Mouse (Mus musculus): ENCODE measurements around the gene Olfr1447. TPM values are rescaled to one million over a fixed set of nuclear protein-coding genes. Genes with fewer than 3 reads are reported as not detected.

Gene Olfr1447
- total and polyA plus RNA-seq, 2 experiments from 2014 or later, result not detected

- WGBS, result 58% methylated on average over 1 of the region's 1 CpGs
Measured at GRCm38 (mm10) chr19:12856983-12857382, 46.6 kb downstream of the Olfr1447 start, which contains the start of gene Olfr1444. TSS of gene Olfr1444 (plus strand) at chr19:12857283.

More at GRCm38 (mm10) chr19:12856983-12857382, 46.6 kb downstream of the Olfr1447 start, which contains the start of gene Olfr1444:
- H3K9ac ChIP-seq (replicated peaks; ENCODE audit: low read length, poor library complexity, severe bottlenecking), result no peak within 1 kb of the TSS
- H3K27ac ChIP-seq (ENCODE audit: low read depth, low read length), result no peak within 1 kb of the TSS
- H3K27me3 ChIP-seq (ENCODE audit: insufficient read depth, low read length), result no peaks in the 10 kb centered on the region
- H3K4me3 ChIP-seq (ENCODE audit: low read depth, low read length), result no peak within 1 kb of the TSS
- no peak within 1 kb of the TSS for H3K4me2 ChIP-seq (ENCODE audit: low read depth, low read length, poor library complexity, severe bottlenecking)
- ATAC-seq (ENCODE audit: low FRiP score) (no peak), DNase-seq (ENCODE audit: low spot score) (no peak)
- peaks cover 1% of the 10 kb centered on the region; the same call in 1 of the 2 replicates for H3K9me3 ChIP-seq (ENCODE audit: low read length)
- H3K4me1 ChIP-seq (ENCODE audit: insufficient read depth, low read length), result no peaks in the 10 kb centered on the region
- TF ChIP-seq CTCF (IDR thresholded peaks at IDR 0.05), result no peak
- H3K36me3 ChIP-seq (ENCODE audit: insufficient read depth, low read length), result no peaks in the 10 kb centered on the region

Other genes with a start within 250 kb of the Olfr1447 start
- not detected in 2 replicates for gene Olfr1442, start 233.3 kb downstream of the Olfr1447 start, total RNA-seq (2014; rRNA removed)
- gene Olfr1442, start 233.3 kb downstream of the Olfr1447 start, polyA plus RNA-seq (2015; fragmentation: Nextera tagmentation; extraction: Ambion mirVana), result not detected in 2 replicates
- gene Olfr1443, start 225.6 kb downstream of the Olfr1447 start, total RNA-seq (2014; rRNA removed), result not detected in 2 replicates
- gene Olfr1443, start 225.6 kb downstream of the Olfr1447 start, polyA plus RNA-seq (2015; fragmentation: Nextera tagmentation; extraction: Ambion mirVana), result not detected in 2 replicates
- not detected in 2 replicates for gene Keg1, start 208.0 kb downstream of the Olfr1447 start, total RNA-seq (2014; rRNA removed)
- gene Keg1, start 208.0 kb downstream of the Olfr1447 start, polyA plus RNA-seq (2015; fragmentation: Nextera tagmentation; extraction: Ambion mirVana), result not detected in 2 replicates
- 1.2 and 1.5 TPM in 2 replicates for gene Cntf, start 138.1 kb downstream of the Olfr1447 start, total RNA-seq (2014; rRNA removed)
- gene Cntf, start 138.1 kb downstream of the Olfr1447 start, polyA plus RNA-seq (2015; fragmentation: Nextera tagmentation; extraction: Ambion mirVana), result 0.72 and 1.0 TPM in 2 replicates
- gene Zfp91, start 107.6 kb downstream of the Olfr1447 start, total RNA-seq (2014; rRNA removed), result 52.5 and 56.5 TPM in 2 replicates
- gene Zfp91, start 107.6 kb downstream of the Olfr1447 start, polyA plus RNA-seq (2015; fragmentation: Nextera tagmentation; extraction: Ambion mirVana), result 10.4 and 12.8 TPM in 2 replicates
- gene Lpxn, start 107.5 kb downstream of the Olfr1447 start, total RNA-seq (2014; rRNA removed), result 1.0 and 1.9 TPM in 2 replicates
- gene Lpxn, start 107.5 kb downstream of the Olfr1447 start, polyA plus RNA-seq (2015; fragmentation: Nextera tagmentation; extraction: Ambion mirVana), result 0.77 and 0.96 TPM in 2 replicates
- gene Gm5244, start 57.1 kb downstream of the Olfr1447 start, total RNA-seq (2014; rRNA removed), result not detected in 2 replicates
- not detected in 2 replicates for gene Gm5244, start 57.1 kb downstream of the Olfr1447 start, polyA plus RNA-seq (2015; fragmentation: Nextera tagmentation; extraction: Ambion mirVana)
- not detected in 2 replicates for gene Olfr1444, start 46.5 kb downstream of the Olfr1447 start, total RNA-seq (2014; rRNA removed)
- gene Olfr1444, start 46.5 kb downstream of the Olfr1447 start, polyA plus RNA-seq (2015; fragmentation: Nextera tagmentation; extraction: Ambion mirVana), result not detected in 2 replicates
- gene Olfr1445, start 19.9 kb downstream of the Olfr1447 start, total RNA-seq (2014; rRNA removed), result not detected in 2 replicates
- gene Olfr1445, start 19.9 kb downstream of the Olfr1447 start, polyA plus RNA-seq (2015; fragmentation: Nextera tagmentation; extraction: Ambion mirVana), result not detected in 2 replicates
- gene Olfr1446, start 10.2 kb downstream of the Olfr1447 start, total RNA-seq (2014; rRNA removed), result not detected in 2 replicates
- not detected in 2 replicates for gene Olfr1446, start 10.2 kb downstream of the Olfr1447 start, polyA plus RNA-seq (2015; fragmentation: Nextera tagmentation; extraction: Ambion mirVana)
- not detected in 2 replicates for gene Olfr1448, start 20.7 kb upstream of the Olfr1447 start, total RNA-seq (2014; rRNA removed)
- gene Olfr1448, start 20.7 kb upstream of the Olfr1447 start, polyA plus RNA-seq (2015; fragmentation: Nextera tagmentation; extraction: Ambion mirVana), result not detected in 2 replicates
- not detected in 2 replicates for gene Olfr1449, start 27.1 kb upstream of the Olfr1447 start, total RNA-seq (2014; rRNA removed)
- gene Olfr1449, start 27.1 kb upstream of the Olfr1447 start, polyA plus RNA-seq (2015; fragmentation: Nextera tagmentation; extraction: Ambion mirVana), result not detected in 2 replicates
- not detected in 2 replicates for gene Olfr1450, start 46.5 kb upstream of the Olfr1447 start, total RNA-seq (2014; rRNA removed)
- gene Olfr1450, start 46.5 kb upstream of the Olfr1447 start, polyA plus RNA-seq (2015; fragmentation: Nextera tagmentation; extraction: Ambion mirVana), result not detected in 2 replicates
- gene Olfr1451, start 91.3 kb upstream of the Olfr1447 start, total RNA-seq (2014; rRNA removed), result not detected in 2 replicates
- not detected in 2 replicates for gene Olfr1451, start 91.3 kb upstream of the Olfr1447 start, polyA plus RNA-seq (2015; fragmentation: Nextera tagmentation; extraction: Ambion mirVana)
- not detected in 2 replicates for gene Olfr1453, start 124.6 kb upstream of the Olfr1447 start, total RNA-seq (2014; rRNA removed)
- not detected in 2 replicates for gene Olfr1453, start 124.6 kb upstream of the Olfr1447 start, polyA plus RNA-seq (2015; fragmentation: Nextera tagmentation; extraction: Ambion mirVana)
- gene Olfr1454, start 156.9 kb upstream of the Olfr1447 start, total RNA-seq (2014; rRNA removed), result not detected in 2 replicates
- gene Olfr1454, start 156.9 kb upstream of the Olfr1447 start, polyA plus RNA-seq (2015; fragmentation: Nextera tagmentation; extraction: Ambion mirVana), result not detected in 2 replicates
- not detected in 2 replicates for gene Olfr1457, start 194.1 kb upstream of the Olfr1447 start, total RNA-seq (2014; rRNA removed)
- gene Olfr1457, start 194.1 kb upstream of the Olfr1447 start, polyA plus RNA-seq (2015; fragmentation: Nextera tagmentation; extraction: Ambion mirVana), result not detected in 2 replicates
- gene Olfr1458, start 203.0 kb upstream of the Olfr1447 start, total RNA-seq (2014; rRNA removed), result not detected in 2 replicates
- not detected in 2 replicates for gene Olfr1458, start 203.0 kb upstream of the Olfr1447 start, polyA plus RNA-seq (2015; fragmentation: Nextera tagmentation; extraction: Ambion mirVana)
- under 0.01 TPM in 1 of 2 replicates, not detected in the other for gene Olfr1459, start 245.8 kb upstream of the Olfr1447 start, total RNA-seq (2014; rRNA removed)
- not detected in 2 replicates for gene Olfr1459, start 245.8 kb upstream of the Olfr1447 start, polyA plus RNA-seq (2015; fragmentation: Nextera tagmentation; extraction: Ambion mirVana)